Mouse (Mus musculus) olfactory bulb, adult 2 months (tissue): Measurements from ENCODE around the gene Ptch1.

ENCODE experiments used
- CTCF ChIP-seq: fragments of 200-500 bp; IDR thresholded peaks from 2 replicates; pipeline ENCODE4 v1.5.1; 2012; ENCODE audit warnings: low read depth, mild to moderate bottlenecking, low read length, moderate library complexity; ENCODE audit not compliant: insufficient read depth
- POLR2A ChIP-seq: fragments of 200-500 bp; IDR thresholded peaks from 2 replicates; pipeline ENCODE4 v1.6.1; 2012; ENCODE audit warnings: mild to moderate bottlenecking, low read depth, low read length, moderate library complexity; ENCODE audit not compliant: insufficient read depth

GRCm38 (mm10) chr13:63543459-63543858 is 29.9 kb downstream of the Ptch1 start:
- TF ChIP-seq CTCF: no peak
- no peak for TF ChIP-seq POLR2A
